Mouse (Mus musculus): Measurements from ENCODE around the gene Metap1d. TPM values are rescaled to one million over a fixed set of nuclear protein-coding genes. Genes with fewer than 3 reads are reported as not detected.

The Metap1d gene
- total RNA-seq, 2 experiments from 2014 or later = 44.9 to 45.2 TPM

DNA sequence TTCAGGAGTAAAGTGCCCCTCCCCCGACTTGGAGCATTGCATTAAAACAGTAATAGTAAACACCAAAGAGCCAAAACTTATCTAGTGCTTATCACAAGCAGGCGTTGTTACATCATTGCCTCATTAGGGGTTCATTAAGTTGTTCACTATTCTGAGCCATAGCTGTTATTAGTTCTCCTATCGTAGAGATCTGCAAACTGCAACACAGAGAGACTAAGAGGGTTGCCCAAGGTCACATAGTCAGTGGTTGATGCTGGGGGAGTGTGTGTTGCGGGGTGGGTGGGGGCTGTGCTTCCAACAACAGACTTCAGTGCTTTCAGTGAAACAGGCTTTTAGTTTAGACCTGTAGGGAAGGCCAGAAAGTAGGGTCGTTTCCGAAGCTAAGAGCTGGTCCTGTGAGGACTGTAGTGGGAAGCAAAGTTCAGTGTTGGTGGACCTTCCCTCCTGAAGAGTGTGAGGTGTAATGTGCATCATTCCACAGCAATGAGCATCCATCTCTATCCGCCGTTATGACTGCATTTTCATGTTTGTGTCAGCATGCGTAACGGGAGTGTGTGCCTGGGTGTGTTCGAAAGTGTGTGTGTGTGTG is 89.2 kb downstream of the Metap1d start:
- DNase-seq = peak in 1 of 2 experiments; percentile 5
- intact Hi-C loops (cut with DNase I) = loop anchor here (5.0 kb wide), 1 partner anchor 1730 kb away; the partner anchor contains the start of gene Sp9

DNA sequence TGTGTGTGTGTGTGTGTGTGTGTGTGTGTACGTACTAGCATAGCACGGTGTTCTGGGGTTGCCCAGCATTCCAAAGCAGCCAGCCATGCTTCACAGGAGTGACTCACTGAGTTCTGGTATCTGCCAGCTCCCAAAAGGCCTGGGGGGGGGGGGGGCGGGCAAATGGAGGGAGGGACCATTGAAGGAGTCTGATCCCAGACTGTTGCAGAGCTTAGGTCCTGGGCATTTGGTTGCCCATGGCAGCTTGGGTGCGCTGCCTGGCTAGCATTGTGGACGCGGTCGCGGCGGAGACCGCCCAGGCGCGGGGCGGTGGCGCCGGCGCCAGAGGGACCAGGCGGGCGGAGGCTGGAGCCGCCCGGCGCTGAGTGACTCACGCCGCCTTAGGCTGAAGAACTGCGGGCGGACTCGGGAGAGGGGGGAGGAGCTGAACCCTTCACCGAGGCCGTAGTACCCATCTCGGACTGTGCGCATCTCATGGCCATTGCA is 89.8 kb downstream of the Metap1d start:
- peak; percentile 29 to 57 for DNase-seq
- intact Hi-C loops (cut with DNase I) = loop anchor here (5.0 kb wide), 1 partner anchor 1729 kb away; the partner anchor contains the start of gene Sp9

DNA sequence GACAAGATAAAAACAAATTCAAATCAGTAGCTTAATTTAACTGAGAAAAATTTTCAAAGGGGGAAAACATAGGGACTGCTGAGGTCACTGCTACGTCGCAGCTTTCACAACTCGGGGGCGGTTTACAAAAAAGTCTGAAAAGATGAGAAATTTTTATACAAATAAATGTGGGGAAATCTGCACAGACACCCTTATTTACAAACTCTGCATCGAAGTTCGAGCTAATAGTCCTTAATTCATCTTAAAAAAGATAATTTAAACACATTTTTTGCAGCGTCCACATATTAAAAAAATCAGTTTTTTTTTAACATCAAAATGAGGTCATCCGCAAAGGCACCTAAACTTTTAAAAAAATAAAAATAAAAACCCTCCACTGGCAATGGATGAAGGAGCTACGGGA is 90.5 kb downstream of the Metap1d start:
- intact Hi-C loops (cut with DNase I) = loop anchor here (5.0 kb wide), 1 partner anchor 1729 kb away; the partner anchor contains the start of gene Sp9
- peak in 1 of 2 experiments; percentile 9 for DNase-seq

DNA sequence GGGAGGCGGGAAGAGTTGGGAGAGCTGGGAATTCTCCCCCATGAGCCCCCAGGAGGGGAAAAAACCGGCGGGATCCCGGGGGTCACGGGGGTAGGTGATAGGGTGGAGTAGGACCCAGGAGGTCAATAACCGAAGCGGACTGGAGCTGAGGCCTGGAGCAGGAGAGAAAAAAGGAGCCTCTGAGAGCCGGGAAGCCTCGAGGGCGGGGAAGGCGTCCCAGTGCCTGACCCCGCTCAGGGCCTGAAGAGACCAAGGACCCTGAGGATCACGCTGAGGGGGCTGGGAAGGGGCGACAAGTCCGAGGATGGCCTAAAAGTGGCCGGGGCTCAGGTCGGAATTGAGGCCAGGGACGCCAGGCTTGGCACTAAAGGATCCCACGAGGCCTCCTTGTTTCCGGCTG is 90.9 kb downstream of the Metap1d start:
- peak in 1 of 2 experiments; percentile 29 for DNase-seq
- intact Hi-C loops (cut with DNase I) = loop anchor here (2.0 to 5.0 kb wide), 2 partner anchors 13 to 1728 kb away; partner anchors contain the start of gene Sp9

DNA sequence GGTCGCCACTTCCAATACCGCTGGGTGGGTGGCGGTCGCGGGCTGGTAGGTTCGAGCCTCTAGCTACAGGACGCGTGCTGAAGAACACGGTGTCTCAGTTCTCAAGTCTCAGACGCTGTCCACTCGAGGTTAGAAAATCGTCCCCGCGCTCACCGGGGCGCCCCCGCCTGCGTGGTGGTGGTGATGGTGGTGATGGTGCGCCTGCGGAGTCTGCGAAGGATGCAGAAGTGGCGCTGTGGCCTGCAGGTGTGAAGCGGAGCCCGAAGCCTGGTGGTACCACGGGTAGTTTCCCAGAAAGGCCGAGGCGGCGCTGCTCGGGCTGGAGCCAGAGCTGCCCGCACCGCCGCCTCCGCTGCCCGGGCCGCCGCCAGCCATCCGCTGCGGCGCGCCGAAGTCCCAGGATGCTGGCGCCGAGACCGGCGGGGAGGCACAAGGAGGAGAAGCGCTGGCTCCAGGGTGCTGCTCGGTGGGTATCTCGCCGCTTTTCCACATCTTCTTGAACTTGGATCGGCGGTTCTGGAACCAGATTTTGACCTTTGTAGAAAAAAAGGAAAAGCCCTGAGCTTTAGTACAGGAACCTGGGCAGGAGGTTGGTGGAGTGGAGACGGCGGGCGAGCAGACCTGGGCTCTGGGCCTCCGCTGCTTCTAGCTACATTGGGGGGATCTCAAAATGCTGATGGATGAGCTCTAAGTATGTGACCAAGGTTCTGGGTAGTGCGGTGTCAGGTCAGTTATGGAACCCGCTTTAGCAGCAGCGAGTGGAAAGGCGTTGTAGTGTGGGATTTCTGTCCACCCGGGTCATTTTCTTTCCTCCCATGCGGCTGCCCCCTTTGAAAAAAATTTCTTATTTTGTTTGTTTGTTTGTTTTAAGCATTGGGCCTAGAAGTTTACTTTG is 91.6 kb downstream of the Metap1d start:
- intact Hi-C loops (cut with DNase I) = loop anchor here (2.0 to 5.0 kb wide), 4 partner anchors 14 to 1728 kb away; partner anchors contain the start of genes Metap1d and Sp9
- peak; percentile 28 to 40 for DNase-seq

DNA sequence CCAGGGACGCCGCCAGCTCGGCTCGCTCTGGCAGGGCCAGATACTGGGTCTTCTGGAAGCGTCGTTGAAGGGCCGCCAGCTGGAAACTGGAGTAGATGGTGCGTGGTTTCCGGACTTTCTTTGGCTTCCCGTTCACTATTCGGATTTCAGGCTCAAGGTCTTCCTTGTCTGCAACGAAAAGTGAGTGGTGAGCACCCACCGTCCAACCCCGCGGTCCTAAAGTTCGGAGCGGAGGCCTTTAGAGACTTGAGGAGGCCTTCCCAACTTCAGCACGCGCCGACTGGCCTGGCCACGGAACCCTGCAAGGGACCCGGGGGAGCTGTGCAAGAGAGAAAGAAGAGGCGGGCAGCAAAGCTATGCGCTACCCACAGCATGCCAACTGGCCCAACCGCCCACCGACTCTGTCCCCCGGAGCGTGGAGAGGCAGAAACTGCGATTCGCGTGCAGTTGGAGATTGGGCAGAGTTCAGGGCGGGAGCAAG is 92.4 kb downstream of the Metap1d start:
- intact Hi-C loops (cut with DNase I) = loop anchor here (2.0 to 5.0 kb wide), 3 partner anchors 15 to 318 kb away; partner anchors contain the start of gene Metap1d
- peak; percentile 32 to 62 for DNase-seq

DNA sequence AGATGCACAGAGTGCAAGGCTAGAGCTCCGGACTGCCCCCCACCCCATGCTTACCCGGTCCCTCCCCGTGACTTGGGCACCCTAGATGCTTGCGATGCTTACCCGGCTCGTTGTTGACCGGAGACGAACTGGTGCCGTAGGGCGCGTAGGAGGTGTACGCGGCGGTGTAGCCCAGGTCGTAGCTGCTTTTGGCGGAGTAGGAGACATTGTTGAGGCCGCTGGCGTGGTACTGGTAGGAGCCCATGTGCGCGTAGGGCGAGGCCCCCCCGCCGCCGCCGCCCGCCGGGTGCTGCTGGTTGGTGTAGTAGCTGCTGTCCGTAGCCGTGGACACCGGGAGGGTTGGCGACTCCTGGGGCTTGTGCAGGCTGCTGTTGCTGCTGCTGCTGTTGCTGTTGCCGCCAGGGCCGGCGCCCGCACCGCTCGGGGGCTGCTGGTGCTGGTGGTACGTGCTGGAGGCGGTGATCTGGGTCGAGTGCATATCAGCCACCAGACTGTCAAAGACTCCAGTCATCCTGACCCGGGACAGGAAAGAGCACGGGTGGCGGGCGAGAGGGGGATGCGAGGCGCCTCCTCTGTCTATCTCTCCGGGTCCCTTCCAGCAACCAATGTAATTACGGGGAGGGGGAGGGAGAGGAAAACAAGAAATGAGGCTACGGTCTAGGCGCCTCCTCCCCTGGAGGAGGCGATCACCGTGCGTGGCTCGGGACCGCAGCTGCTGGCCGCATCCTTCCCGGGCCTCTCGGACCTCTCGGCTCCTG is 93.0 kb downstream of the Metap1d start:
- intact Hi-C loops (cut with DNase I) = loop anchor here (2.0 to 5.0 kb wide), 3 partner anchors 15 to 319 kb away; partner anchors contain the start of gene Metap1d
- DNase-seq = peak; percentile 36 to 48

DNA sequence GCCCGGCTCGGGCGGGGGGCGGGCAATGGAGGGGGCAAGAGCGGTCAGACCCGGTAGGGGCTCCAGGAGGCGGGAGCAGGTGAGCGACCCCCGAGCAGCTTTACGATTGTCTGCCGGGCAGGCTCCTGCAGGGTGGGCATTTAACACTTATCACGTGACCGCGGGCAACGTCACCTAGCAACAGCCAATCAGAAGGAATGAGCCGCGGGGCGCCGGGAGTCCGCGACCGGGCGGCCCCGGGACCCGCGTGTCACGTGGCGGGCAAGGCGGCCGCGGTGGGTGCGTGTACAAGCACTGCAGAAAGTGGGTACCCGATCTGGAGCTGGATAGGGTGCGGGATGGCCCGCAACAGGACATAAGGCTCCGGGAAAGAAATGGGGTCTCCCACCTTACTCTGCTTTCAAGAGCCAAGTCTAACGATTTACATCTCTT is 93.6 kb downstream of the Metap1d start, which contains the start of gene Dlx2:
Dlx2 (minus strand) TSS at position 115 of the 432 bp plus-strand sequence.
- intact Hi-C loops (cut with DNase I) = loop anchor here (5.0 kb wide), 2 partner anchors 94 to 319 kb away; partner anchors contain the start of gene Metap1d
- peak in 1 of 2 experiments; percentile 31 for DNase-seq

DNA sequence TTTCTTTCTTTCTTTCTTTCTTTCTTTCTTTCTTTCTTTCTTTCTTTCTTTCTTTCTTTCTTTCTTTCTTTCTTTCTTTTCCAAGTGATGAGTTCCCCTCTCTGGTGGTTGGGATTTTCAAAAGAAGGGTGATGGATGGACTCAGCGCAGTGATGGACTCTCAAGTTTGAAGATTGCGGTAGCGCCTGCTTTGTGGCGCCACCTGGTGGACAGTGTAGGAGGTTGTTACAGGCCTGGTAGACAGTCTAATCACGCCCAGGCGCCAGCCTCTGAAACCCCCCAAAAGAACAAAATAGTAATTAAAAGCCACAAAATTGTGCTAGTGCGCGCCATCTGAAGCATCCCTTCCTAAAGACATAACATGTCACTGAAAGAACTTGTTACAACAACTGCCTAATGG is 94.8 kb downstream of the Metap1d start:
- peak; percentile 67 to 79 for DNase-seq
- intact Hi-C loops (cut with DNase I) = loop anchor here (5.0 kb wide), 2 partner anchors 96 to 321 kb away; partner anchors contain the start of gene Metap1d

DNA sequence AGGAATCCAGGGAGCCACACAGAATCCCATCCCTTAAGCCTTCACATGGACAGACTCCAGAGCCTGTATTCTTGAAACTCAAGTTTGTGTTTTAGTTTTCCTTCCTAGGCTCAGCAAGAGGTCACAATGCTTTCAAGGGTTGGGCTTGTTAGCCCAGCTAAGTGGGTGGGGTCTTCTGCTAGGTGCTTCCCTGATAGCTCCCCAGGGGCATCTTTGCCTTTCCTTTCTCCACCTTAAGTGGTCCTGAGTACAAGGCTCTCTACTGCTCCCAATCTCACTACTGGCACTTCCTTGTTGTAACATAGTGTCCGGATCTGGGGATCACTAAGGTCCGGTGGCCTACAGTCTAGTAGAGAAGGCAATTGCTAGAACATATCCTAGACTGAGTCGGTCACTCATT is 97.3 kb downstream of the Metap1d start:
- DNase-seq = no peak
- intact Hi-C loops (cut with DNase I) = no loop called here

DNA sequence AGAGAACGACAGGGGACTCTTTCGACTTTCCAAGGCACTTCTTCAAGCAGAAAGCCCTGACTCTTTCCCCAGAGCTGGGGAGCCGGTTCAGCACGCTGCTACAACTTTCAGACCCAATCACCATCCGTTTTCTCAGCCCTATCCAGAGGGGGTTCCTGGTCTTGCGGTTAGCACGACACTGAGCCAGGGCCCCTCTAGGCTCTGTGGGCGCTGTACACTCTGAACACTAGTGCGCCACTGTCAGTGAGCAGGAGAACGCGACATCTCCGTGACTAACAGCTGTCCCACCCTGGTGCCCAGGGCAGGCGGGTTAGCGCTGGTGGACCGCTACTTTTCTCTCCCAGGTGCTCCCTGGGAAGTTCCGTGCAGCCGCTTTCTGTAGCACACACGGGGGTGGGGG is 98.6 kb downstream of the Metap1d start:
- DNase-seq = no peak
- intact Hi-C loops (cut with DNase I) = no loop called here

DNA sequence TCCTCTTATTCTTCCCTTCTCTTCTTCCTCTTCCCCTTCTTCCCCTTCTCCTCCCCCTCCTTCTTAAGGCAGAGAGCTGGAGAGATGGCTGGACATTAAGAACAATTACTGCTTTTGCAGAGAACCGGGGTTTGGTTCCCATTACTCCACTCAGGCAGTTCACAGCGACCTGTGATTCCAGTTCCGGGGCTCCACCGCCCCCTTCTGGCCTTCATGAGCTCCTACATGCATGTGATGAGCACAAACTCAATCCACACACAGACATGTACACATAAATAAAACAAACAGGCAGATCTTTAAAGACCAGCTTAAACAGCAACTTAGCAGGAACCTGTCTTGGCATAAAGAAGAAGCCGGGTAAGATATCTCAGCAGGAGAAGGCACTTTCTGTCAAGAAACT is 103.0 kb downstream of the Metap1d start:
- DNase-seq = no peak
- intact Hi-C loops (cut with DNase I) = no loop called here

DNA sequence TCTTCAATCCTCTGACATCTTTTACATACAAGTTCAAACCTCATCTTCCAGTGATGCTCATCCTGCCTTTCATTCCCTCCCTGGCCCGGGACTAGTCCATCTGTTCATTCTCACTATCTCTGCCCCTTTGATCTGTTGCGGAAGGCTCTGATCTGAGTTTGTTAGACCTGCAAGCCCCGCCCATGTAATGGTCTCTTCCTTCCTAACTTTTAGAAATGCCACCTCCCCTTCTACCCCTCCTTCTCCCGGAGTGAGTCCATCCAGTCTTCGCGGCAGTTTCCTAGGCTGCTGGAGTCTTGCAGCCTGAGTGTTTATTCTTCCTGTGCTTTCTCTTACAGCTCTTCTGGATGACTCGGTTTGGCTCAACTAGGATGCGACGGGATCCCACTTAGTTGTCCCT is 113.4 kb downstream of the Metap1d start:
- intact Hi-C loops (cut with DNase I) = no loop called here
- no peak for DNase-seq

DNA sequence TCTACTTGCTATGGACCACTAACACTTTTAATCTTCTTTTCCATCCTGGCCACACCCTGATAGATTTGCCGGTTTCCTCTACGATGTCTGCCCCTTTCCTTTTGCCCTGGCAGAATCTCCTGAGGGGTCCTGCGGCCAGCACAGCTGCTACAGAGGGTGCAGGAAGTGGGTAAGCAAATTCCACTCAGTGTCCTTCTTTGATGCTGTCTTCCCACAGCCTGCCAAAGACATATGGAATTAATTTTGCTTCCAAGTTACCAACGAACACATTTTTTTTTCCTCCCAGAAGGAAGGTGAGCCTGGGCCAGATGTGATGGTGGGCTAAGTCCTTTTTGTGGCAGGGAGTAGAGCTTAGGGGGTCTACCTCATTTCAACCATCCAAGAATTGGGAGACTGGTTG is 120.7 kb downstream of the Metap1d start:
- no peak for DNase-seq
- intact Hi-C loops (cut with DNase I) = no loop called here

Other genes starting within 250 kb of the Metap1d start
- gene Dync1i2, start 241.6 kb upstream of the Metap1d start, total RNA-seq (2021) = 10 to 100 TPM; 61.6 to 62.5 TPM
- 100 to 1,000 TPM; 252 to 275 TPM for gene Slc25a12, start 85.5 kb upstream of the Metap1d start, total RNA-seq (2021)
- gene Hat1, start 64.3 kb upstream of the Metap1d start, total RNA-seq (2021) = 10 to 100 TPM; 29.6 to 32.9 TPM
- under 1 TPM; 0.28 to 0.35 TPM for gene Dlx1, start 74.8 kb downstream of the Metap1d start, total RNA-seq (2021)
- gene Dlx2, start 93.5 kb downstream of the Metap1d start, total RNA-seq (2021) = not detected